Mouse (Mus musculus) MEL (cell line): ENCODE measurements around the gene Ddah1. TPM values are rescaled to one million over a fixed set of nuclear protein-coding genes. Genes with fewer than 3 reads are reported as not detected.

ENCODE experiments used
- DNase-seq: peaks from one replicate; pipeline ENCODE4 v3.0.0; 2011; ENCODE audit warnings: low read depth, low spot score
- H3K27ac ChIP-seq: 2 replicates; pipeline ENCODE4 v1.5.1; 2012; ENCODE audit warnings: low read depth, mild to moderate bottlenecking, control low read depth, low read length, moderate library complexity; ENCODE audit not compliant: control insufficient read depth
- H3K27me3 ChIP-seq, 2 experiments: fragments of 150-350 bp in 1 of 2; sonication (generic) in 1 of 2; 2 replicates each; pipeline ENCODE4 v1.6.1; 2012; ENCODE audit warnings: low read length in 2 of 2, mild to moderate bottlenecking in 2 of 2, improper control_type of control experiment in 1 of 2, moderate library complexity in 1 of 2; ENCODE audit not compliant: insufficient read depth in 2 of 2, control insufficient read depth in 1 of 2
- H3K36me3 ChIP-seq, 2 experiments: 2 replicates each; pipeline ENCODE4 v1.6.1; 2012 to 2014; ENCODE audit warnings: low read length in 2 of 2, improper control_type of control experiment in 1 of 2, inconsistent platforms in 1 of 2, mild to moderate bottlenecking in 1 of 2; ENCODE audit not compliant: insufficient read depth in 2 of 2, control insufficient read depth in 1 of 2
- H3K4me1 ChIP-seq, 2 experiments: fragments of 150-350 bp in 1 of 2; sonication (generic) in 1 of 2; 2 replicates each; pipeline ENCODE4 v1.6.1; 2012; ENCODE audit warnings: low read length in 2 of 2, improper control_type of control experiment in 1 of 2, mild to moderate bottlenecking in 1 of 2; ENCODE audit not compliant: insufficient read depth in 2 of 2, control insufficient read depth in 1 of 2
- H3K4me3 ChIP-seq, 2 experiments: fragments of 150-350 bp in 1 of 2; sonication (generic) in 1 of 2; 2 replicates each; pipeline ENCODE4 v1.5.1; 2012; ENCODE audit warnings: low read depth in 2 of 2, low read length in 2 of 2, mild to moderate bottlenecking in 2 of 2, moderate library complexity in 2 of 2, control low read depth in 1 of 2, improper control_type of control experiment in 1 of 2; ENCODE audit not compliant: control insufficient read depth in 1 of 2, insufficient read depth in 1 of 2
- H3K79me2 ChIP-seq: 2 replicates; pipeline ENCODE4 v1.6.1; 2012; ENCODE audit warnings: mild to moderate bottlenecking, low read length, moderate library complexity; ENCODE audit not compliant: control insufficient read depth, poor library complexity, insufficient read depth
- H3K9ac ChIP-seq: 2 replicates; pipeline ENCODE4 v1.6.1; 2012; ENCODE audit warnings: low read depth, mild to moderate bottlenecking, control low read depth, low read length, moderate library complexity; ENCODE audit not compliant: control insufficient read depth, poor library complexity, severe bottlenecking
- H3K9me3 ChIP-seq: fragments of 150-350 bp; sonication (generic); replicated peaks from 2 replicates; pipeline ENCODE4 v1.6.1; 2012; ENCODE audit warnings: mild to moderate bottlenecking, low read length, improper control_type of control experiment, moderate library complexity; ENCODE audit not compliant: insufficient read depth
- BHLHE40 ChIP-seq: IDR thresholded peaks from 2 replicates; pipeline ENCODE4 v1.6.1; 2012; ENCODE audit warnings: low read depth, mild to moderate bottlenecking, inconsistent platforms, low read length, improper control_type of control experiment, borderline replicate concordance
- CHD1 ChIP-seq: IDR thresholded peaks from 2 replicates; pipeline ENCODE4 v1.6.1; 2012; ENCODE audit warnings: low read depth, mild to moderate bottlenecking, inconsistent platforms, low read length, improper control_type of control experiment
- CTCF ChIP-seq, 3 experiments: IDR thresholded peaks in 2 of 3; conservative IDR thresholded peaks in 1 of 3; 2 replicates each; pipeline ENCODE4 v1.5.1; 2011 to 2012; ENCODE audit warnings: low read length in 3 of 3, low read depth in 2 of 3, mild to moderate bottlenecking in 2 of 3, improper control_type of control experiment in 1 of 3, inconsistent platforms in 1 of 3, mixed read lengths in 1 of 3, moderate library complexity in 1 of 3; ENCODE audit not compliant: control insufficient read depth in 1 of 3, insufficient read depth in 1 of 3, poor library complexity in 1 of 3, severe bottlenecking in 1 of 3
- ELF1 ChIP-seq: IDR thresholded peaks from 2 replicates; pipeline ENCODE4 v1.6.1; 2014; ENCODE audit warnings: low read depth, mild to moderate bottlenecking, inconsistent platforms, low read length, improper control_type of control experiment, moderate library complexity
- ETS1 ChIP-seq: IDR thresholded peaks from 2 replicates; pipeline ENCODE4 v1.6.1; 2012; ENCODE audit warnings: low read depth, mild to moderate bottlenecking, inconsistent platforms, low read length, improper control_type of control experiment, moderate library complexity
- GABPA ChIP-seq: IDR thresholded peaks from 2 replicates; pipeline ENCODE4 v1.6.1; 2012; ENCODE audit warnings: low read depth, mild to moderate bottlenecking, inconsistent platforms, low read length, improper control_type of control experiment, moderate library complexity
- GATA1 ChIP-seq: IDR thresholded peaks from 2 replicates; pipeline ENCODE4 v1.6.1; 2011; ENCODE audit warnings: low read depth, low read length, improper control_type of control experiment
- MEF2A ChIP-seq: IDR thresholded peaks from 2 replicates; pipeline ENCODE4 v1.6.1; 2014; ENCODE audit warnings: low read depth, mild to moderate bottlenecking, inconsistent platforms, low read length, improper control_type of control experiment; ENCODE audit not compliant: poor library complexity, insufficient replicate concordance, severe bottlenecking; ENCODE audit errors: extremely low read depth
- MXI1 ChIP-seq: IDR thresholded peaks from 2 replicates; pipeline ENCODE4 v1.6.1; 2011; ENCODE audit warnings: mild to moderate bottlenecking, low read depth, low read length, improper control_type of control experiment
- POLR2AphosphoS2 ChIP-seq: IDR thresholded peaks from 2 replicates; pipeline ENCODE4 v1.6.1; 2011; ENCODE audit warnings: low read length, improper control_type of control experiment
- RCOR1 ChIP-seq: IDR thresholded peaks from 2 replicates; pipeline ENCODE4 v1.6.1; 2012; ENCODE audit warnings: low read depth, mild to moderate bottlenecking, inconsistent platforms, low read length, improper control_type of control experiment
- SIN3A ChIP-seq: IDR thresholded peaks from 2 replicates; pipeline ENCODE4 v1.6.1; 2012; ENCODE audit warnings: low read length, improper control_type of control experiment, inconsistent platforms
- SMC3 ChIP-seq: IDR thresholded peaks from 2 replicates; pipeline ENCODE4 v1.6.1; 2011; ENCODE audit warnings: low read depth, low read length, improper control_type of control experiment
- TCF12 ChIP-seq: IDR thresholded peaks from 2 replicates; pipeline ENCODE4 v1.6.1; 2014; ENCODE audit warnings: low read depth, mild to moderate bottlenecking, inconsistent platforms, low read length, improper control_type of control experiment, moderate library complexity
- USF1 ChIP-seq: IDR thresholded peaks from 2 replicates; pipeline ENCODE4 v1.6.1; 2014; ENCODE audit warnings: low read depth, mild to moderate bottlenecking, inconsistent platforms, low read length, improper control_type of control experiment, moderate library complexity
- USF2 ChIP-seq, 2 experiments: IDR thresholded peaks; 2 replicates each; pipeline ENCODE4 v1.6.1; 2011 to 2012; ENCODE audit warnings: improper control_type of control experiment in 2 of 2, low read length in 2 of 2, borderline replicate concordance in 1 of 2, inconsistent platforms in 1 of 2, low read depth in 1 of 2, mild to moderate bottlenecking in 1 of 2; ENCODE audit not compliant: insufficient read depth in 1 of 2
- ZC3H11A ChIP-seq: IDR thresholded peaks from 2 replicates; pipeline ENCODE4 v1.6.1; 2012; ENCODE audit warnings: low read depth, mild to moderate bottlenecking, inconsistent platforms, low read length, improper control_type of control experiment
- ZKSCAN1 ChIP-seq: IDR thresholded peaks from 2 replicates; pipeline ENCODE4 v1.6.1; 2012; ENCODE audit warnings: low read depth, mild to moderate bottlenecking, inconsistent platforms, low read length, improper control_type of control experiment, moderate library complexity
- ZNF384 ChIP-seq: IDR thresholded peaks from 2 replicates; pipeline ENCODE4 v1.6.1; 2012; ENCODE audit warnings: low read depth, mild to moderate bottlenecking, inconsistent platforms, low read length, improper control_type of control experiment
- polyA plus RNA-seq, 2 experiments: library from polyadenylated mRNA; stranded (reverse) in 1 of 2; unstranded in 1 of 2; fragments of >175 nt in 1 of 2; fragments of >200 nt in 1 of 2; gene quantifications; 2 replicates each; pipeline versions ENCODE4 v1.2.1 to v1.2.4; 2012; ENCODE audit warnings: low replicate concordance in 2 of 2, low read depth in 1 of 2; ENCODE audit not compliant: insufficient read length in 2 of 2, insufficient read depth in 1 of 2, missing spikeins in 1 of 2
- total RNA-seq: library from RNA; depleted of rRNA; stranded (reverse); fragments of 300-350 nt; gene quantifications from 2 replicates; pipeline ENCODE4 v1.2.3, GENCODE M21; 2012

Gene Ddah1
- total and polyA plus RNA-seq, 3 experiments, result not detected

DNA sequence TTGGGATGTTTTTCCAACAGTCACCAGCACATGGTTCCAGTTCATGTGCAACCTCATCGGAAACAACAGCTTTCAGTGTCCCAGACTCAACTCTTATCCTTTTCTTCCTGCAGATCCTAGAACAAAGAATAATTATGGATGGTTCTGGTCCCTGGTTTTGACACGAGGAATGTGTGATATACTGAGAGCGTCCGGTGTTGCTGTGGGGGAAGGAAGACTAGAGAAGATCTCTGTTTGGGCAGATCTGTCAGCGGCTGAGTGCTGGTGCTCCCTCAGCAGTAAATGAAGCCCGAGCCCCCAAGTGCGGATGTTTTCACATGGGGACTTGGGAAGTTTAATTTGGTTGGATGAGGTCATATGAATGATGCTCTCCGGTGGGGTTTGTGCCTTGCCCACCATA is 23.6 kb upstream of the Ddah1 start:
- no peaks in the 10 kb centered on the region for H3K27me3 ChIP-seq
- H3K27ac ChIP-seq, result no peak overlapping the region
- H3K36me3 ChIP-seq, result no peaks in the 10 kb centered on the region
- H3K9me3 ChIP-seq, result no peaks in the 10 kb centered on the region
- no peak for DNase-seq
- no peaks in the 10 kb centered on the region for H3K79me2 ChIP-seq
- H3K9ac ChIP-seq, result no peak overlapping the region
- TF ChIP-seq USF2 (IDR thresholded peaks at IDR 0.05; ENCODE audit: borderline replicate concordance in 1 of 2, insufficient read depth in 1 of 2, low read depth in 1 of 2, low read length in 2 of 2) (no peak), MEF2A (no peak), SIN3A (no peak), CHD1 (no peak), ZKSCAN1 (no peak), MXI1 (no peak), POLR2AphosphoS2 (no peak), ELF1 (no peak), ZNF384 (no peak), CTCF (IDR thresholded peaks at IDR 0.05 in 2 of 3, conservative IDR thresholded peaks at IDR 0.05 in 1 of 3; ENCODE audit: control insufficient read depth in 1 of 3, insufficient read depth in 1 of 3, low read depth in 2 of 3, low read length in 3 of 3, poor library complexity in 1 of 3, severe bottlenecking in 1 of 3) (no peak), ETS1 (no peak)
- TF ChIP-seq, all 39 proteins: peak for 0
- Histone ChIP-seq H3K4me1 (no peaks in the 10 kb centered on the region), H3K4me3 (no peak overlapping the region)

DNA sequence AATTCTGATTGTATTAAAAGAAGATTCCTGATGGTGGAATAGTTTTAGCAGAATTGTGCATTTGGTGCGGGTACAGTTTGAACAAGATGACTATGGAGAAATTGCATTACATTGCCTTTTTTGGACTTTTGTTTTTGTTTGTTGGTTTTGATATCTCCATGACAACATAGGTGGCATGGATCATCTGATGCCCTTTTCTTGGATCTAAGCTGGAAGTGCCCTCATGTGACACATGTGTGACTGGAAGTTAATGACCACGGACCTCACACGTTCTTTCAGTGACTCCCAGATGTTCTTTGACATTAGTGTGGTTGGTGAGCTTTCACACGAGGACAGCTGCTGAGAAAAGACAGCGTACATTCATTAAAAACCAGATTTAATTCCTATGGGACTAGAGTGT is 21.9 kb upstream of the Ddah1 start:
- Histone ChIP-seq H3K36me3 (no peaks in the 10 kb centered on the region), H3K9ac (no peak overlapping the region), H3K4me3 (no peak overlapping the region), H3K27me3 (no peaks in the 10 kb centered on the region), H3K79me2 (no peaks in the 10 kb centered on the region), H3K27ac (no peak overlapping the region), H3K4me1 (no peaks in the 10 kb centered on the region), H3K9me3 (no peaks in the 10 kb centered on the region)
- DNase-seq, result no peak
- no peak for TF ChIP-seq GATA1
- no peak for TF ChIP-seq TCF12
- TF ChIP-seq ZC3H11A, result no peak
- TF ChIP-seq RCOR1, result no peak
- TF ChIP-seq GABPA, result no peak
- no peak for TF ChIP-seq SMC3
- no peak for TF ChIP-seq USF1
- TF ChIP-seq CTCF (IDR thresholded peaks at IDR 0.05 in 2 of 3, conservative IDR thresholded peaks at IDR 0.05 in 1 of 3; ENCODE audit: control insufficient read depth in 1 of 3, insufficient read depth in 1 of 3, low read depth in 2 of 3, low read length in 3 of 3, poor library complexity in 1 of 3, severe bottlenecking in 1 of 3), result no peak
- no peak for TF ChIP-seq BHLHE40
